8 mouse cellular contexts compared by ENCODE assay signal in the genomic region with DNA sequence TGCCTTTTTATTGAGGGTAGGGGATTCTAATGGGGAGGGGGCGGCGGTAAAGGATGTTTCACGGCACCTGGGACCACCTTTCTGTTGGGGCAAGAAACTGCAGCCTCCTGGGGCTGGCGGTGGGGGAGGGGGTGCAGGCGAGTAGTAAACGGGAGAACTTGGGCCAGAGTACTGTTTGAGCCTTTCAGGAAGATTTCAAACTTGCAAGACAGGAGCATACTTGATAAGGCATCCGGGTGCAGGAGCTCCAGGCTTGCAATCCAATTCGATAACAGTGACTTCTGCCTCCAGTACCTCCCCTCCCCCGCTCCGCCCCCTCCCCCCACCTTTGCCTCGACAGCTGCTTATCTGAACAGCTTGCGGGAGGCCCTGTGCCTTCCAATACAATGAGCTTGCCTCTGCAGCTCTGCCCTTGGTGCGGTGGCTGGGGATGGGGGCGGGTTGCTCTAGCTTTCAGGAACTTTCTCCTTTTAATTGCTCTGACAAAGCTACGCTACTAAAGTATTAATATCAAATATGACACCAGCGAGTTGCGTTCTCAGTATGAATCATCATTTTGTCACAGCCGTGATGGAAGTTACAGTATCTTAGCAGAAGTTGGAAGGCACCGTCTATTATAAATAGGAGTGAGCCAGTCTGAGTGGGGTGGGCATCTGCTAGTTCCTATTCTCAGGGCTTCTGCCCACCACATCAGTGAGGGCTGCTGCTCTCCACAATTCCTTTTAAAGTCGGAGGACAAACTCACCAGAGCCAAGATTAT. TPM values are rescaled to one million over a fixed set of nuclear protein-coding genes. Genes with fewer than 3 reads are reported as not detected.
DNase-seq lines count a peak whose midpoint lies in the region; ATAC-seq and TF ChIP-seq lines count a peak whose summit lies in the region.

No protein-coding gene starts in this region.

- H3K9ac ChIP-seq in kidney, embryonic 14.5 days (ENCODE audit: low read depth, low read length), result peak overlapping the region; percentile 70
- H3K9ac ChIP-seq in limb, embryonic 14.5 days (ENCODE audit: low read depth, low read length, severe bottlenecking), result peak overlapping the region; percentile 61
- H3K9ac ChIP-seq in midbrain, embryonic 16.5 days (ENCODE audit: low read depth, low read length), result peak overlapping the region; percentile 76; the same call in 1 of the 2 replicates
- H3K9ac ChIP-seq in stomach, embryonic 14.5 days (replicated peaks; ENCODE audit: low read depth, low read length), result peak overlapping the region; percentile 65; the same call in 1 of the 2 replicates

- H3K27ac ChIP-seq in kidney, embryonic 14.5 days (ENCODE audit: low read depth, low read length), result peak overlapping the region; percentile 66
- H3K27ac ChIP-seq in limb, embryonic 14.5 days (replicated peaks; ENCODE audit: low read depth, low read length), result peak overlapping the region; percentile 79; the same call in 1 of the 2 replicates
- H3K27ac ChIP-seq in midbrain, embryonic 16.5 days (ENCODE audit: low read length), result peak overlapping the region; percentile 78
- peak overlapping the region; percentile 79 for H3K27ac ChIP-seq in stomach, embryonic 14.5 days (ENCODE audit: low read length)

- under 1% methylated on average over 20 of the region's 20 CpGs for WGBS in kidney, embryonic 14.5 days
- WGBS in limb, embryonic 14.5 days, result 1% methylated on average over 19 of the region's 20 CpGs
- WGBS in midbrain, embryonic 16.5 days, result under 1% methylated on average over 19 of the region's 20 CpGs
- 2% methylated on average over 20 of the region's 20 CpGs for WGBS in stomach, embryonic 14.5 days

- no peaks in the 10 kb centered on the region for H3K36me3 ChIP-seq in kidney, embryonic 14.5 days (ENCODE audit: control insufficient read depth, insufficient read depth, low read length)
- no peaks in the 10 kb centered on the region for H3K36me3 ChIP-seq in limb, embryonic 14.5 days (ENCODE audit: control insufficient read depth, insufficient read depth, low read length)
- H3K36me3 ChIP-seq in midbrain, embryonic 16.5 days (ENCODE audit: control insufficient read depth, insufficient read depth, low read length), result no peaks in the 10 kb centered on the region
- no peaks in the 10 kb centered on the region for H3K36me3 ChIP-seq in stomach, embryonic 14.5 days (ENCODE audit: control insufficient read depth, insufficient read depth, low read length)

- peaks cover 35% of the 10 kb centered on the region for H3K4me1 ChIP-seq in kidney, embryonic 14.5 days (ENCODE audit: control insufficient read depth, insufficient read depth, low read length)
- peaks cover 34% of the 10 kb centered on the region for H3K4me1 ChIP-seq in limb, embryonic 14.5 days (ENCODE audit: control insufficient read depth, insufficient read depth, low read length)
- H3K4me1 ChIP-seq in midbrain, embryonic 16.5 days (ENCODE audit: control insufficient read depth, insufficient read depth, low read length), result peaks cover 29% of the 10 kb centered on the region
- peaks cover 30% of the 10 kb centered on the region for H3K4me1 ChIP-seq in stomach, embryonic 14.5 days (ENCODE audit: control insufficient read depth, insufficient read depth, low read length)

- TF ChIP-seq POLR2A in limb, embryonic 14.5 days (IDR thresholded peaks at IDR 0.05; ENCODE audit: borderline replicate concordance, extremely low read depth, insufficient read depth, insufficient read length), result no peak

- peak; percentile 59 to 60 for DNase-seq in cerebellum, postnatal 10 days
- no peak for DNase-seq in cerebellum, adult 11 months
- DNase-seq in heart, adult 18-20 months, result peak; percentile 46 to 72
- DNase-seq in limb, embryonic 14.5 days (ENCODE audit: low spot score), result no peak

- H3K4me2 ChIP-seq in kidney, embryonic 14.5 days (replicated peaks; ENCODE audit: low read depth, low read length), result peak overlapping the region; percentile 96
- peak overlapping the region; percentile 95 for H3K4me2 ChIP-seq in limb, embryonic 14.5 days (replicated peaks; ENCODE audit: low read depth, low read length, severe bottlenecking)
- H3K4me2 ChIP-seq in midbrain, embryonic 16.5 days (ENCODE audit: low read length), result peak overlapping the region; percentile 97
- peak overlapping the region; percentile 97 for H3K4me2 ChIP-seq in stomach, embryonic 14.5 days (replicated peaks; ENCODE audit: low read depth, low read length)

- no peaks in the 10 kb centered on the region for H3K9me3 ChIP-seq in kidney, embryonic 14.5 days (ENCODE audit: control insufficient read depth, low read length)
- no peaks in the 10 kb centered on the region for H3K9me3 ChIP-seq in limb, embryonic 14.5 days (ENCODE audit: control insufficient read depth, low read length)
- H3K9me3 ChIP-seq in midbrain, embryonic 16.5 days (replicated peaks; ENCODE audit: control insufficient read depth, low read length, poor library complexity, severe bottlenecking), result no peaks in the 10 kb centered on the region
- no peaks in the 10 kb centered on the region for H3K9me3 ChIP-seq in stomach, embryonic 14.5 days (ENCODE audit: control insufficient read depth, low read depth, low read length)

- peak; percentile 42 for ATAC-seq in common myeloid progenitor, adult 5-6 weeks (replicated peaks; ENCODE audit: low read depth, poor library complexity, severe bottlenecking)
- no peak for ATAC-seq in kidney, embryonic 14.5 days (ENCODE audit: low FRiP score, low TSS enrichment)
- no peak for ATAC-seq in limb, embryonic 14.5 days (ENCODE audit: low FRiP score, low read depth)
- no peak for ATAC-seq in midbrain, embryonic 16.5 days
- ATAC-seq in stomach, embryonic 14.5 days (ENCODE audit: insufficient number of reproducible peaks, insufficient read depth, low FRiP score, low read depth), result peak; percentile 31; the same call in 1 of the 2 replicates

- H3K27me3 ChIP-seq in kidney, embryonic 14.5 days (ENCODE audit: control insufficient read depth, insufficient read depth, low read length), result no peaks in the 10 kb centered on the region
- H3K27me3 ChIP-seq in limb, embryonic 14.5 days (ENCODE audit: control insufficient read depth, insufficient read depth, low read length), result no peaks in the 10 kb centered on the region
- H3K27me3 ChIP-seq in midbrain, embryonic 16.5 days (ENCODE audit: control insufficient read depth, insufficient read depth, low read depth, low read length), result no peaks in the 10 kb centered on the region
- H3K27me3 ChIP-seq in stomach, embryonic 14.5 days (ENCODE audit: control insufficient read depth, insufficient read depth, low read length), result no peaks in the 10 kb centered on the region

- H3K4me3 ChIP-seq in kidney, embryonic 14.5 days (ENCODE audit: low read length), result peak overlapping the region; percentile 46
- peak overlapping the region; percentile 66 for H3K4me3 ChIP-seq in limb, embryonic 14.5 days (replicated peaks; ENCODE audit: low read length)
- H3K4me3 ChIP-seq in midbrain, embryonic 16.5 days (ENCODE audit: low read depth, low read length), result peak overlapping the region; percentile 47
- H3K4me3 ChIP-seq in stomach, embryonic 14.5 days (ENCODE audit: low read depth, low read length), result peak overlapping the region; percentile 59

RNA-seq across cellular contexts. Expression of a gene that starts 2.2 kb away (rescaled TPM):
- total RNA-seq in common myeloid progenitor, adult 5-6 weeks (2017), result 4.5 and 10.1 TPM in 2 replicates
- 10 to 100 TPM; 11.7 to 13.8 TPM for total RNA-seq in heart, adult 18-20 months (2021)
- polyA plus RNA-seq in kidney, embryonic 14.5 days (2014; fragmentation: Nextera tagmentation; extraction: Ambion mirVana), result 26.6 and 29.0 TPM in 2 replicates
- 50.0 and 51.5 TPM in 2 replicates for polyA plus RNA-seq in limb, embryonic 14.5 days (2012; rRNA removed)
- 38.1 and 43.2 TPM in 2 replicates for polyA plus RNA-seq in limb, embryonic 14.5 days (2014; fragmentation: Nextera tagmentation; extraction: Ambion mirVana)
- polyA plus RNA-seq in midbrain, embryonic 16.5 days (2015; fragmentation: Nextera tagmentation; extraction: Ambion mirVana), result 44.2 and 45.5 TPM in 2 replicates
- 22.9 and 26.4 TPM in 2 replicates for polyA plus RNA-seq in stomach, embryonic 14.5 days (2014; fragmentation: Nextera tagmentation; extraction: Ambion mirVana)

RNA-seq across cellular contexts. Expression of a gene that starts 55.1 kb away (rescaled TPM):
- total RNA-seq in common myeloid progenitor, adult 5-6 weeks (2017), result 30.5 and 33.0 TPM in 2 replicates
- total RNA-seq in heart, adult 18-20 months (2021), result 10 to 100 TPM; 57.5 to 67.5 TPM
- polyA plus RNA-seq in kidney, embryonic 14.5 days (2014; fragmentation: Nextera tagmentation; extraction: Ambion mirVana), result 11.3 and 20.2 TPM in 2 replicates
- polyA plus RNA-seq in limb, embryonic 14.5 days (2012; rRNA removed), result 8.5 and 9.6 TPM in 2 replicates
- 6.8 and 8.0 TPM in 2 replicates for polyA plus RNA-seq in limb, embryonic 14.5 days (2014; fragmentation: Nextera tagmentation; extraction: Ambion mirVana)
- polyA plus RNA-seq in midbrain, embryonic 16.5 days (2015; fragmentation: Nextera tagmentation; extraction: Ambion mirVana), result 15.4 and 16.7 TPM in 2 replicates
- polyA plus RNA-seq in stomach, embryonic 14.5 days (2014; fragmentation: Nextera tagmentation; extraction: Ambion mirVana), result 9.0 and 10.2 TPM in 2 replicates

Comparison
In these comparisons a context has a peak if more than half of its experiments do, and no peak if none do; other contexts are left out.
1. DNase-seq: peak in cerebellum, postnatal 10 days (2 of 2) and heart, adult 18-20 months (2 of 2); none in cerebellum, adult 11 months (single experiment) and limb, embryonic 14.5 days (single experiment).
2. ATAC-seq: peak in common myeloid progenitor, adult 5-6 weeks (single experiment) and stomach, embryonic 14.5 days (single experiment); none in kidney, embryonic 14.5 days (single experiment), limb, embryonic 14.5 days (single experiment) and midbrain, embryonic 16.5 days (single experiment).
3. Peak in every context shown above with its lines, with median percentiles within 50 percentile points of each other: H3K27ac ChIP-seq, H3K4me2 ChIP-seq, H3K4me3 ChIP-seq and H3K9ac ChIP-seq.